ENCODE assay signal across 27 mouse cellular contexts in the genomic region with DNA sequence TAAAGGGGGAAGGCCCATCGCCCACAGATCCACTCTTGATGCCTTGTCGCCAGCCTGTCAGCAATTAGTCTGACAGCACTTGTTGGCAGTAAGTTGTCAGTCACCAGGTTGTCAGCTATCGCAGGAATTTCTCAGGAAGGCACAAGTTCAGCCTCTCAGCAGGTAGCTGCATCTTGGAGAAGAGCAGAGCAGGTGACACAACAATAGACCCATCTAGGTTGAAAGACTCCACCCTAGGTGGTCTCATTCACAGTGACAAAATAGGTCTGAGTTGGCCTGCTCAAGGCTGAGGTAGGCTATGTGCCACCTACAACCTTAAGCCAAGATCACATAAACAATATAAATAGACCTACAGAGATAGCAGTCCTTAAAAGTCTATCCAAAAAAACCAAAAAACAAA. TPM values are rescaled to one million over a fixed set of nuclear protein-coding genes. Genes with fewer than 3 reads are reported as not detected.
DNase-seq lines count a peak whose midpoint lies in the region; ATAC-seq and TF ChIP-seq lines count a peak whose summit lies in the region.
"Had no signal": no experiment of that assay in that cellular context is flagged by ENCODE, and none has a peak within 500 bp of the region (broad histone marks: within the 10 kb centered on the region; RNA-seq: fewer than 3 reads in every experiment).

No protein-coding gene starts in this region.

- H3K27ac ChIP-seq in ES-Bruce4 (ENCODE audit: insufficient read depth, low read length), result no peak overlapping the region
- peak overlapping the region; percentile 60 for H3K27ac ChIP-seq in ES-E14 (ENCODE audit: insufficient read depth, low read depth, low read length, poor library complexity, severe bottlenecking)
- H3K27ac ChIP-seq in forebrain, postnatal 0 days (ENCODE audit: low read depth, low read length), result no peak overlapping the region
- H3K27ac ChIP-seq: embryonic facial prominence, embryonic 10.5 days; embryonic facial prominence, embryonic 12.5 days; forebrain, embryonic 13.5 days; forebrain, embryonic 15.5 days had no signal

- DNase-seq in ES-E14 (ENCODE audit: low read depth, low spot score) (peak; percentile 48), WW6 (ENCODE audit: low read depth, low spot score) (peak; percentile 20), liver (no peak)
- DNase-seq in right cerebral cortex, postnatal 4 days, result no peak
- DNase-seq in forebrain, postnatal 0 days, result no peak
- DNase-seq: adrenal gland, adult 8-10 months; adrenal gland, postnatal 14 days; adrenal gland, postnatal 36 days; B cell, adult 2 months; cerebellum, adult 11-12 months; cerebellum, adult 2 months; cerebellum, adult 9-10 months; cerebellum, postnatal 10 days; cerebellum, postnatal 25 days had no signal

- H3K4me3 ChIP-seq in ES-Bruce4 (ENCODE audit: low read depth, low read length) (no peak overlapping the region), ES-E14 (ENCODE audit: insufficient read depth in 1 of 2, low read depth in 1 of 2, low read length in 2 of 2, poor library complexity in 1 of 2, severe bottlenecking in 1 of 2) (no peak overlapping the region)
- no peak overlapping the region for H3K4me3 ChIP-seq in forebrain, postnatal 0 days (ENCODE audit: low read depth, low read length)
- H3K4me3 ChIP-seq: embryonic facial prominence, embryonic 10.5 days; embryonic facial prominence, embryonic 12.5 days; forebrain, embryonic 13.5 days; forebrain, embryonic 15.5 days had no signal

- ATAC-seq in forebrain, postnatal 0 days, result no peak
- ATAC-seq: activated CD4-positive, CD25-positive, alpha-beta regulatory T cell, adult 4 months; CD4-positive, CD25-positive, alpha-beta regulatory T cell, adult 4 months; forebrain, embryonic 13.5 days; forebrain, embryonic 15.5 days had no signal

- WGBS in forebrain, postnatal 0 days, result 66% methylated on average over 3 of the region's 3 CpGs

- no peak overlapping the region for H3K4me2 ChIP-seq in forebrain, postnatal 0 days (ENCODE audit: low read depth)
- H3K4me2 ChIP-seq: embryonic facial prominence, embryonic 12.5 days; forebrain, embryonic 13.5 days; forebrain, embryonic 15.5 days had no signal

- TF ChIP-seq POLR2A in ES-Bruce4 (IDR thresholded peaks at IDR 0.05; ENCODE audit: insufficient read depth, low read length), result no peak

- no peaks in the 10 kb centered on the region for H3K4me1 ChIP-seq in ES-Bruce4 (ENCODE audit: control insufficient read depth, insufficient read depth, low read length)
- peaks cover 5 to 8% of the 10 kb centered on the region in 2 experiments; a peak in 3 of 4 replicates for H3K4me1 ChIP-seq in ES-E14 (ENCODE audit: control insufficient read depth in 2 of 2, insufficient read depth in 2 of 2, low read length in 2 of 2, poor library complexity in 1 of 2)
- no peaks in the 10 kb centered on the region for H3K4me1 ChIP-seq in forebrain, postnatal 0 days (ENCODE audit: insufficient read depth)
- H3K4me1 ChIP-seq: embryonic facial prominence, embryonic 10.5 days; embryonic facial prominence, embryonic 12.5 days; forebrain, embryonic 13.5 days; forebrain, embryonic 15.5 days had no signal

- no peak for TF ChIP-seq CTCF in ES-Bruce4 (IDR thresholded peaks at IDR 0.05; ENCODE audit: low read depth, low read length)
- TF ChIP-seq CTCF in forebrain, postnatal 0 days (IDR thresholded peaks at IDR 0.05; ENCODE audit: low read depth), result no peak

- peak; percentile 90 for TF ChIP-seq EP300 in ES-Bruce4 (IDR thresholded peaks at IDR 0.05; ENCODE audit: insufficient read depth, low read depth, low read length)

- H3K9ac ChIP-seq in ES-Bruce4 (ENCODE audit: low read depth, poor library complexity, severe bottlenecking), result no peak overlapping the region
- no peak overlapping the region for H3K9ac ChIP-seq in ES-E14 (ENCODE audit: insufficient read depth, low read depth, low read length, poor library complexity, severe bottlenecking)
- no peak overlapping the region for H3K9ac ChIP-seq in forebrain, postnatal 0 days
- H3K9ac ChIP-seq: embryonic facial prominence, embryonic 12.5 days; forebrain, embryonic 13.5 days; forebrain, embryonic 15.5 days had no signal

- in situ Hi-C loops in ES-E14 (cut with MboI; ENCODE audit: low sequenced_read_pairs in 2 of 2, unreplicated experiment in 2 of 2), result no loop called here

- H3K27me3 ChIP-seq in ES-Bruce4 (ENCODE audit: control insufficient read depth, insufficient read depth, low read length, poor library complexity, severe bottlenecking), result no peaks in the 10 kb centered on the region
- no peaks in the 10 kb centered on the region for H3K27me3 ChIP-seq in forebrain, postnatal 0 days (ENCODE audit: insufficient read depth, low read length)
- H3K27me3 ChIP-seq: embryonic facial prominence, embryonic 12.5 days; forebrain, embryonic 13.5 days; forebrain, embryonic 15.5 days had no signal

- H3K9me3 ChIP-seq in ES-Bruce4 (replicated peaks; ENCODE audit: control insufficient read depth, insufficient read depth, low read length, poor library complexity, severe bottlenecking) (peaks cover 3% of the 10 kb centered on the region; the same call in 1 of the 2 replicates), ES-E14 (ENCODE audit: control insufficient read depth, insufficient read depth, low read depth, low read length) (no peaks in the 10 kb centered on the region)
- no peaks in the 10 kb centered on the region for H3K9me3 ChIP-seq in forebrain, postnatal 0 days (ENCODE audit: low read length)
- H3K9me3 ChIP-seq: embryonic facial prominence, embryonic 10.5 days; embryonic facial prominence, embryonic 12.5 days; forebrain, embryonic 13.5 days; forebrain, embryonic 15.5 days had no signal

- H3K36me3 ChIP-seq in ES-Bruce4 (ENCODE audit: control insufficient read depth, insufficient read depth, low read length, poor library complexity, severe bottlenecking) (no peaks in the 10 kb centered on the region), ES-E14 (ENCODE audit: control insufficient read depth, insufficient read depth, low read length, poor library complexity, severe bottlenecking) (no peaks in the 10 kb centered on the region)
- H3K36me3 ChIP-seq in forebrain, postnatal 0 days (ENCODE audit: insufficient read depth), result no peaks in the 10 kb centered on the region
- H3K36me3 ChIP-seq: embryonic facial prominence, embryonic 10.5 days; embryonic facial prominence, embryonic 12.5 days; forebrain, embryonic 15.5 days had no signal

TF ChIP-seq in ES-E14, 5 proteins besides CTCF, POLR2A, EP300 and RAD21:
- TF ChIP-seq HCFC1 (IDR thresholded peaks at IDR 0.05; ENCODE audit: borderline replicate concordance, insufficient read depth, low read length), result no peak
- peak; percentile 57; the same call in 1 of the 2 replicates for TF ChIP-seq CHD2 (IDR thresholded peaks at IDR 0.05; ENCODE audit: low read depth, low read length)

RNA-seq across cellular contexts. Expression of gene Olfr19, which starts 8.8 kb away (rescaled TPM):
- not detected in 2 replicates for polyA plus RNA-seq in ES-Bruce4 (2011; ENCODE audit: insufficient read depth, insufficient read length, low read depth, missing spikeins)
- 0.13 TPM in 1 of 2 replicates, not detected in the other for total RNA-seq in ES-E14 (2012; rRNA removed)
- not detected in 2 replicates for total RNA-seq in forebrain, postnatal 0 days (2014; rRNA removed)
- 0.08 TPM in 1 of 2 replicates, not detected in the other for polyA plus RNA-seq in forebrain, postnatal 0 days (2015; fragmentation: Nextera tagmentation; extraction: Ambion mirVana)
- total RNA-seq: adrenal gland, adult 18-20 months; adrenal gland, adult 8-10 months; adrenal gland, postnatal 14 days; CH12.LX; MEL had no signal
- polyA plus RNA-seq: activated CD4-positive, CD25-positive, alpha-beta regulatory T cell, adult 4 months; CD4-positive, CD25-positive, alpha-beta regulatory T cell, adult 4 months; cerebellum, adult 2 months; cortical plate, adult 2 months; embryonic facial prominence, embryonic 10.5 days; embryonic facial prominence, embryonic 12.5 days; forebrain, embryonic 11.5 days; forebrain, embryonic 13.5 days; forebrain, embryonic 15.5 days; frontal cortex, adult 2 months had no signal

Comparison
In these comparisons a context has a peak if more than half of its experiments do, and no peak if none do; other contexts are left out.
1. DNase-seq: peak in ES-E14 (single experiment) and WW6 (single experiment); none in right cerebral cortex, postnatal 4 days (single experiment), forebrain, postnatal 0 days (single experiment) and liver (single experiment).